In genomic region chr11:118418834-118419504, GRCm38 (mm10) we compare ENCODE assay signal across 8 mouse cellular contexts. TPM values are rescaled to one million over a fixed set of nuclear protein-coding genes. Genes with fewer than 3 reads are reported as not detected.
DNase-seq lines count a peak whose midpoint lies in the region; ATAC-seq lines count a peak whose summit lies in the region.

Cant1 (minus strand) TSS chr11:118419086.

- peak; percentile 99 for DNase-seq in CD4-positive, CD25-positive, alpha-beta regulatory T cell, adult 2 months (ENCODE audit: low read depth, low spot score)
- DNase-seq in fat pad, adult 2 months (ENCODE audit: extremely low read depth, low read depth, low spot score), result peak; percentile 78
- DNase-seq in kidney, postnatal 10 days, result peak; percentile 98
- DNase-seq in natural killer cell, adult 2 months (ENCODE audit: low spot score in 2 of 2), result peak; percentile 97

- H3K4me3 ChIP-seq in brown adipose tissue, adult 24 weeks (ENCODE audit: insufficient read depth, low read depth, low read length), result peak within 1 kb of the TSS; percentile 77
- peak within 1 kb of the TSS; percentile 88 for H3K4me3 ChIP-seq in heart, embryonic 13.5 days
- H3K4me3 ChIP-seq in liver, embryonic 12.5 days, result peak within 1 kb of the TSS; percentile 81
- peak within 1 kb of the TSS; percentile 91 for H3K4me3 ChIP-seq in stomach, embryonic 15.5 days (replicated peaks)

- H3K36me3 ChIP-seq in heart, embryonic 13.5 days, result peaks cover 30% of the 10 kb centered on the region
- H3K36me3 ChIP-seq in liver, embryonic 12.5 days, result peaks cover 35% of the 10 kb centered on the region
- 0 out of 2 replicates have a peak, but pooled peaks cover 10% of the 10 kb centered on the region for H3K36me3 ChIP-seq in stomach, embryonic 15.5 days

- peaks cover 39% of the 10 kb centered on the region for H3K4me1 ChIP-seq in brown adipose tissue, adult 24 weeks (ENCODE audit: control insufficient read depth, insufficient read depth, insufficient read length, low read length)
- peaks cover 38% of the 10 kb centered on the region for H3K4me1 ChIP-seq in heart, embryonic 13.5 days
- H3K4me1 ChIP-seq in liver, embryonic 12.5 days, result peaks cover 40% of the 10 kb centered on the region
- H3K4me1 ChIP-seq in stomach, embryonic 15.5 days, result peaks cover 31% of the 10 kb centered on the region

- peaks cover 7% of the 10 kb centered on the region; the same call in 1 of the 2 replicates for H3K27me3 ChIP-seq in heart, embryonic 13.5 days (replicated peaks)
- H3K27me3 ChIP-seq in liver, embryonic 12.5 days (replicated peaks), result peaks cover 10% of the 10 kb centered on the region
- H3K27me3 ChIP-seq in stomach, embryonic 15.5 days (replicated peaks), result no peaks in the 10 kb centered on the region

- H3K27ac ChIP-seq in brown adipose tissue, adult 24 weeks (replicated peaks; ENCODE audit: low read depth, low read length), result peak within 1 kb of the TSS; percentile 78
- peak within 1 kb of the TSS; percentile 74 for H3K27ac ChIP-seq in heart, embryonic 13.5 days (replicated peaks)
- peak within 1 kb of the TSS; percentile 80 for H3K27ac ChIP-seq in liver, embryonic 12.5 days
- peak within 1 kb of the TSS; percentile 64 for H3K27ac ChIP-seq in stomach, embryonic 15.5 days

- H3K4me2 ChIP-seq in heart, embryonic 13.5 days, result peak within 1 kb of the TSS; percentile 92
- H3K4me2 ChIP-seq in liver, embryonic 12.5 days, result peak within 1 kb of the TSS; percentile 76
- H3K4me2 ChIP-seq in stomach, embryonic 15.5 days, result peak within 1 kb of the TSS; percentile 81

- H3K9ac ChIP-seq in heart, embryonic 13.5 days, result peak within 1 kb of the TSS; percentile 99
- peak within 1 kb of the TSS; percentile 93 for H3K9ac ChIP-seq in liver, embryonic 12.5 days
- peak within 1 kb of the TSS; percentile 67 for H3K9ac ChIP-seq in stomach, embryonic 15.5 days

- ATAC-seq in heart, embryonic 13.5 days (ENCODE audit: extremely low read depth, insufficient number of reproducible peaks, low FRiP score, low TSS enrichment), result peak; percentile 91
- peak; percentile 97 for ATAC-seq in liver, embryonic 12.5 days
- ATAC-seq in stomach, embryonic 15.5 days (ENCODE audit: insufficient read depth, low FRiP score, low read depth), result peak; percentile 95

- WGBS in heart, embryonic 13.5 days, result under 1% methylated on average over 50 of the region's 50 CpGs
- under 1% methylated on average over 50 of the region's 50 CpGs for WGBS in liver, embryonic 12.5 days (ENCODE audit: insufficient replicate concordance)
- WGBS in stomach, embryonic 15.5 days, result under 1% methylated on average over 50 of the region's 50 CpGs

- no peaks in the 10 kb centered on the region for H3K9me3 ChIP-seq in heart, embryonic 13.5 days
- no peaks in the 10 kb centered on the region for H3K9me3 ChIP-seq in liver, embryonic 12.5 days (replicated peaks)
- no peaks in the 10 kb centered on the region for H3K9me3 ChIP-seq in stomach, embryonic 15.5 days

RNA-seq across cellular contexts. Expression of gene Cant1, which starts in this region (rescaled TPM):
- 11.4 and 12.1 TPM in 2 replicates for polyA plus RNA-seq in brown adipose tissue, adult 24 weeks (2012; ENCODE audit: insufficient read depth, insufficient read length, missing spikeins)
- polyA plus RNA-seq in heart, embryonic 13.5 days (2015; fragmentation: Nextera tagmentation; extraction: Ambion mirVana), result 18.9 and 19.1 TPM in 2 replicates
- polyA plus RNA-seq in liver, embryonic 12.5 days (2016; fragmentation: Nextera tagmentation; extraction: Ambion mirVana), result 14.5 and 14.9 TPM in 2 replicates
- 30.7 and 32.1 TPM in 2 replicates for polyA plus RNA-seq in stomach, embryonic 15.5 days (2015; fragmentation: Nextera tagmentation; extraction: Ambion mirVana)

Comparison
In these comparisons a context has a peak if more than half of its experiments do, and no peak if none do; other contexts are left out.
1. Peak in every context shown above with its lines: DNase-seq, ATAC-seq, H3K4me3 ChIP-seq and H3K27ac ChIP-seq.